Mouse (Mus musculus): Measurements from ENCODE around the gene Meis2. TPM values are rescaled to one million over a fixed set of nuclear protein-coding genes. Genes with fewer than 3 reads are reported as not detected.

Meis2 gene
- polyA plus RNA-seq, 1 experiment from 2014 or later = 62.7 TPM

DNA sequence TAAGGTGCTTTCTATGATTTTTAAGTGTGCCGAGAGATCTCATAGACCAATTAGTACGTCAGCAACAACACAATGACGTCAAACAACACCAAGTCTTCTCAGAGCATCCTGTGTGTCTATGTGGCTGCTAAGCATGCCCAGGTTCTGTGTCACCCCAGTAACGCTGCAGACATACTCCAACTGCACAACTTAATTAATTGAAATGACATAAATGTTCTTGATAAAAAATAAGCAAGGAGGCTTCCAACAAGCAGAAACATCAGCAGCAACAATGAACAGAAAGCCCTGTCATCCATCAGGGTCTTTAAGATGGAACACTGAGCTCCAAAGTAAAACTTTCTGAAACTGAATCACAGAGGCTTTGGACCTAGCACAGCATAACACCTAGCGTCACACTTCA is 11.7 kb downstream of the Meis2 start:
- H3K9me3 ChIP-seq = no peaks in the 10 kb centered on the region

DNA sequence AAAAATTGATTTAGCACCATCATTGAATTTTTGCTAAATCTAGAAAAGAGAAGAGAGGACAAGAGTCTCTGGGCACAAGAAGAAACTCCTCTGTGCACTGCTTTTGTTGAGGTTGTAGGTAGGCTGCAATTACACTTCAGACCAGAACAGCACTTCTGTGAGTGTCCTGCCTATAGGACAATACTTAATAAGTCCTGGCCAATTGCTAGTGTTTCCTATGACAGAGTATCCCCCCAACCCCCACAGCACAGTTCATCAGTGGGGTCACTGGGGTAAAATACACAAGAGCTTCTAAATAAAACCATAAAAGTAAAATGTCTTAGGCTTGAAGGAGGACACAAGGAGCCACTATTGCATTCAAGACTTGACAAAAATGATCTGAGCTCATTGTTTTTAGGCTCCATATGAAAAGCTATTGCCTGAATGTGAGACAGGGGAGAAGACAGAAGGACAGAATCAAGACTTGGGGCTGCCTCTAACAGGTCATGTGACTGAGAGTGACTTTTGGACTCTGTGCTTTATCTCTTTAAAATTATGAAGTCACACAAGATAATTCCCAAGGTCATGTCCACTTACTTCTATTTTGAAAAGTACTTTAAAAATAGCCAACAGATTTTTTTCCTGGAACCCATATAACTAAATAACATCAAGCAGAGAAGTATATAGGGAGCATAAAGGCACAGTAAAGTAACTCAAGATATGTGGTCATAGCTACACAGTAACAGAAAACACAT is 12.8 kb downstream of the Meis2 start:
- H3K36me3 ChIP-seq = peaks cover 29% of the 10 kb centered on the region
- H3K27ac ChIP-seq = no peak overlapping the region; the same call in 1 of the 2 replicates
- H3K27me3 ChIP-seq (ENCODE audit: insufficient read depth, poor library complexity, severe bottlenecking) = no peaks in the 10 kb centered on the region
- no peaks in the 10 kb centered on the region for H3K9me3 ChIP-seq
- no peak overlapping the region for H3K4me3 ChIP-seq
- H3K4me1 ChIP-seq = peaks cover 57% of the 10 kb centered on the region
- no peak for DNase-seq (ENCODE audit: low spot score)

More for the DNA sequence above, 11.7 kb downstream of the Meis2 start:
- Histone ChIP-seq H3K4me1 (peaks cover 64% of the 10 kb centered on the region), H3K36me3 (peaks cover 30% of the 10 kb centered on the region; the same call in 1 of the 2 replicates), H3K4me3 (no peak overlapping the region), H3K27ac (no peak overlapping the region), H3K27me3 (ENCODE audit: insufficient read depth, poor library complexity, severe bottlenecking) (no peaks in the 10 kb centered on the region)
- no peak for DNase-seq (ENCODE audit: low spot score)
- WGBS = 81% methylated on average over 5 of the region's 5 CpGs

DNA sequence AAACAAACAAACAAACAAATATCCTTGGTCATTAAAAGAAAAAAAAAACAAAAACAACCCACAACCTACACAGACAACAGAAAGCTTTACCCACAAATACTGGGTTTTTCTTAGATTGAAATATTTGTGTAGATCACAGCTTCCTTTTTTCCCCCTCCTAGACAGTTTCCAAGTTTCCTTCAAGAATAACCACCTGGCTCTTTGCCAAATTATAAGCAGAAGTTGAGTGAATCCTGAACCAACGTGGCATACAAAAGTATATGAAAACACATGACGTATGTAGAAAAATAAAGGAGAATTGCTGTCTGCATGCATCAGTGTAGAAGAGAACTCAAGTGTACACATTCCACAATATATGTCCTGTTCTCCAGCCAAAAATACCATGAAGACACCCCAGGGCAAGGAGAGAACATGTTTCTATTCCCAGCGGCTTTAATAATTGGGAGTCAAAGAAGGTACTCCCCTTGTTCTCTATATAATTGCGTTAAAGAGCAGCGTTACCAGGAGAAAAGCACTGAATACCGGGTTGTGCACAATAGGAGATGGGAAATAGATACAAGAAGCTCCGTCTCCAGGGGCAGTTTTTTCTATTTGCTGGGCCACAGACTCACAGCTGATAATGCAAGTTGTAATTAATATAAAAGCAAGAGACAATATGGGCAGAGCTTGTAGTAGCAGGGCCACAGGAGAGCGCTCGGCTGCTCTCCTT is 13.6 kb downstream of the Meis2 start:
- H3K27ac ChIP-seq = no peak overlapping the region
- no peak overlapping the region for H3K4me3 ChIP-seq
- 83% methylated on average over 9 of the region's 9 CpGs for WGBS
- DNase-seq (ENCODE audit: low spot score) = no peak
- peaks cover 33% of the 10 kb centered on the region for H3K36me3 ChIP-seq
- H3K4me1 ChIP-seq = peaks cover 57% of the 10 kb centered on the region
- H3K9me3 ChIP-seq = no peaks in the 10 kb centered on the region
- no peaks in the 10 kb centered on the region for H3K27me3 ChIP-seq (ENCODE audit: insufficient read depth, poor library complexity, severe bottlenecking)

DNA sequence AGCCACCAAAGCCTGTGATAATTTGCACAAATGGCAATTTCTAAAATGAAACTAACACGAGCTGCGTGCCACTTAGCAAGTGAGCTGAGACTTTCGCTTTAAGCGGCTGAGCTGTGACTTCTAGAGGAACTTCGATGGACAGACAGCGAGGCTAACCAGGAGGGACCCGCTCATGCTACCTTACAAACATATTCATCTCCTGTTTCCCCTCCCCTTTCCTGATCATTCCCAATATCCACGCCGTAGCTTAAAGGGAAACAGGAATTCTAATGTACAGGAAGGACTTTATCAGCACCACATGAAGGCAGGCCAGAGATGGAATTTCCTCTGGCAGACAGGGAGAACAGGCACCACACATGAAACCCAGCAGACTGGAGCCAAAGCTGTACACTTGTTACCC is 15.9 kb downstream of the Meis2 start:
- peaks cover 34% of the 10 kb centered on the region for H3K36me3 ChIP-seq
- H3K4me1 ChIP-seq = peaks cover 49% of the 10 kb centered on the region
- DNase-seq (ENCODE audit: low spot score) = no peak
- no peak overlapping the region for H3K4me3 ChIP-seq
- no peaks in the 10 kb centered on the region for H3K9me3 ChIP-seq
- 63% methylated on average over 9 of the region's 9 CpGs for WGBS
- H3K27me3 ChIP-seq (ENCODE audit: insufficient read depth, poor library complexity, severe bottlenecking) = no peaks in the 10 kb centered on the region
- peak overlapping the region; percentile 52; the same call in 1 of the 2 replicates for H3K27ac ChIP-seq

DNA sequence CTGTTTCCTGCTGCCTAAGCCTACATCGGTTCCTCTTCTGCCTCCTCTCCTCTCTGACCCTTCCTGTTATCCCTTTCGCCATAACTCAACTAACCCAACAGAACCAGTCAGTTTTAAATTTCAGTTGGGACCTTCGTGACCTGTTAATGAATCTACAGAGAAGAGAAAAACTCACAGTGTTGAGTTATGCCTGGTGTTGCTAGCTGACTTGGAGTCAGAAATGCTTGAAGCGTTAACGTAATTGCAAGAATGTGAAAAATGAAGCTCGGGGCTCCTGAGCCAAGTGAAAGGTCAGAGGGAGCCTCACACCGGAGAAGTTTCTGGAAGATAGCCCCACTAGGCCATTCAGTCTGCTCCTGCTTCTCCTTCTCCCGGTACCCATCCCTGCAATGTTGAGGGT is 18.3 kb downstream of the Meis2 start:
- H3K27ac ChIP-seq = no peak overlapping the region
- 49% methylated on average over 8 of the region's 8 CpGs for WGBS
- no peak overlapping the region for H3K4me3 ChIP-seq
- H3K36me3 ChIP-seq = peaks cover 34% of the 10 kb centered on the region
- peaks cover 43% of the 10 kb centered on the region for H3K4me1 ChIP-seq
- H3K27me3 ChIP-seq (ENCODE audit: insufficient read depth, poor library complexity, severe bottlenecking) = no peaks in the 10 kb centered on the region
- no peak for DNase-seq (ENCODE audit: low spot score)
- H3K9me3 ChIP-seq = no peaks in the 10 kb centered on the region

DNA sequence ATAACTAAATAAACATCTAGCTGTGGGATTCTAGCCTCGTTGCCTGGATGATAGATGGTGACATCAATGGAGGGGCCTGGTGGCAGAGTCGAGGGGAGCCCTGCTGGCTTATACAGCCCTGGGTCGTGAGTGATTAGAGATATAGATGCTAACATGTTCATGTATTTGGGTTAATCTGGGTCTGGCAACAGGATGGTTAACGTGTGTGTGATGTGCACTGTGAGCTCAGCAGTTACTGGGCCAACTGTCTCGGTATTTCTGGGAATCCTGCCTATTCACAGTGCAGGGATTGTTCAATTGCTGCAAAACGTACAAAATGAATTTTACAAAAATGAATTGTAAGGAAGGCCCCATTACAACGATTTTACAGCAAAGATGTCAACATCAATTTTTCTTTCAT is 20.6 kb downstream of the Meis2 start:
- no peak overlapping the region for H3K4me3 ChIP-seq
- peaks cover 38% of the 10 kb centered on the region for H3K36me3 ChIP-seq
- WGBS = 76% methylated on average over 7 of the region's 7 CpGs
- peaks cover 42% of the 10 kb centered on the region for H3K4me1 ChIP-seq
- no peak for DNase-seq (ENCODE audit: low spot score)
- H3K27ac ChIP-seq = no peak overlapping the region
- H3K27me3 ChIP-seq (ENCODE audit: insufficient read depth, poor library complexity, severe bottlenecking) = no peaks in the 10 kb centered on the region
- no peaks in the 10 kb centered on the region for H3K9me3 ChIP-seq

DNA sequence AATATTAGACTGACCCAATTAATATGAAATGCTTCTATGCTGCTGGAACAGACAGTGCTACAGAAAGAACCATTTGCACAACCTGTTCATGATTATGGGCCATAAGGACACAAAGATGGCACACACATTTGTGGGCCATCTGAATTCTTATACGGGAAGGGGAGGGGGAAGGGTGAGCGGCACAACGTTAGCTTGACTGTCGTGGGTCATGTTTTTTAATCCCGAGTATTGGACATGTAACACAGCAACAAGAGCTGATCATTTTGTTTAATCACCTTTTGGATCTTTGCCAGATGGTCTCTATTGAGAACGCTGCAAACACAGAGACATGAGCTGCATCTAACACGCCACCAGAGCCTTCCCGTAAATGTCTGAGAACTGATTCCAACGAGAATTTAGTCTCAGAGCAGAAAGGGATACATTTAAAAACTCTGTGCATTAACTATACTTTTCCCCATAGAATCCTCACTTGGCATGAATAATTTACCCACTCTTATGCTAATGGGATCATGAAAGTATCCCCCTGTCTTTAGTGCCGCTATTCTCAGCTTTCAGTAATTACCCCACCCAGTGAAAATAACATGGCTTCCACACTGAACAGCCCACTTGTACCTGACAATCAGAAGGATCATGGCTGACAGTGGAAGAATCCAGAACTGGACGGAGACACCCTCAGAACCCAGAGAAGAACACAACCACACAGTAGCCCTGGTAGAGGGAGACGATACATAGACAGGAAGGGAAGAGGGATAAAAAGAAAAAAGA is 22.5 kb downstream of the Meis2 start:
- Histone ChIP-seq H3K9me3 (no peaks in the 10 kb centered on the region), H3K36me3 (peaks cover 39% of the 10 kb centered on the region), H3K27me3 (ENCODE audit: insufficient read depth, poor library complexity, severe bottlenecking) (no peaks in the 10 kb centered on the region), H3K27ac (no peak overlapping the region), H3K4me1 (peaks cover 32% of the 10 kb centered on the region), H3K4me3 (no peak overlapping the region)
- 88% methylated on average over 12 of the region's 12 CpGs for WGBS
- DNase-seq (ENCODE audit: low spot score) = no peak

DNA sequence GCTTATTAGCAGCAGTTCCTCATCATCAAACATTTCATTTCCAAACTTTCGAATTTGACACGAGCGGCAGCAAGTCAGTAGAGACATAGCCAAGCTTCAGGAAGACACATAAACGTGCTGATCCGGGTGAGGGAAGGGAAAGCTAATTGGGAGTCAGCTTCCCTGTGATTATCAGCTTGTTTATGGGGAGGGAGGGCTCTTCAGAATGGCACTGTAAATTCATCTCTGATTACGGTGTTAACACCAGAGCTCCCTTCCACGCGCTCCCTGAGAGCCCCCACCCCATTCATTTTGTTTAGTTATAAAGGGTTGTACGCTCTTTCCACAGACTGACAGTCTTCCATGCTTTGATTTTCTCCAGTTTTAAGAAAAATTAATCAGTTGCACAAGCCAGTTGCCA is 23.2 kb downstream of the Meis2 start:
- Histone ChIP-seq H3K4me1 (peaks cover 26% of the 10 kb centered on the region), H3K9me3 (no peaks in the 10 kb centered on the region), H3K27ac (no peak overlapping the region), H3K36me3 (peaks cover 36% of the 10 kb centered on the region), H3K4me3 (no peak overlapping the region), H3K27me3 (ENCODE audit: insufficient read depth, poor library complexity, severe bottlenecking) (no peaks in the 10 kb centered on the region)
- no peak for DNase-seq (ENCODE audit: low spot score)
- 67% methylated on average over 9 of the region's 9 CpGs for WGBS

DNA sequence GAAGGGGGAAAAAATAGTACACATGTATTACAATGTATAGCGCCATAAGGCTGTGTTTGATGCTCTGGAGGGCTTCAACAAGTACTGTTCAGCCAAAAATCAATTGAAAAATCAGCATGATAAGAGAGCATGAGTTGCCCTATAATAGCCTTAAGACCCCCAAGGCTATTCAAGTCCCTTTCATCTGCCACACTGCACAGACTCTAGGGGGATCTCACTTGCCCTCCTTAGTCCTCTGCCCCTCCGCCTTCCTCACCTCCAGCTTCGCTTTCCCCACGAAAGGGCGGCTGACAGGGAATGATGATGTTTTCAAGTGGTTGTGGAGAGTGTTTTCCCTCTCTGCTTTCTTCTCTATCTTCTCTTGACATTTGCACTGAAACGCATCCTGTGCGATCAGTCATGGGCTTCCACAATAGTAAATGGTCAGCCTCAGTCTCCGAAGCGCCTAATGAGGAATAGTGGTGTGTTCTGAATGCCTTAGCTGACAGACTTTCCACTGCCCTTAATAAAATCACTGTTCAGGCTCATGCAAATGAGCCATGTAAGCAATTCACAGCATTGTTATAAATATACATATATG is 23.9 kb downstream of the Meis2 start:
- H3K4me3 ChIP-seq = no peak overlapping the region
- no peaks in the 10 kb centered on the region for H3K27me3 ChIP-seq (ENCODE audit: insufficient read depth, poor library complexity, severe bottlenecking)
- DNase-seq (ENCODE audit: low spot score) = no peak
- no peaks in the 10 kb centered on the region for H3K9me3 ChIP-seq
- WGBS = 43% methylated on average over 9 of the region's 9 CpGs
- H3K27ac ChIP-seq = no peak overlapping the region
- peaks cover 36% of the 10 kb centered on the region for H3K36me3 ChIP-seq
- H3K4me1 ChIP-seq = peaks cover 21% of the 10 kb centered on the region; the same call in 1 of the 2 replicates

DNA sequence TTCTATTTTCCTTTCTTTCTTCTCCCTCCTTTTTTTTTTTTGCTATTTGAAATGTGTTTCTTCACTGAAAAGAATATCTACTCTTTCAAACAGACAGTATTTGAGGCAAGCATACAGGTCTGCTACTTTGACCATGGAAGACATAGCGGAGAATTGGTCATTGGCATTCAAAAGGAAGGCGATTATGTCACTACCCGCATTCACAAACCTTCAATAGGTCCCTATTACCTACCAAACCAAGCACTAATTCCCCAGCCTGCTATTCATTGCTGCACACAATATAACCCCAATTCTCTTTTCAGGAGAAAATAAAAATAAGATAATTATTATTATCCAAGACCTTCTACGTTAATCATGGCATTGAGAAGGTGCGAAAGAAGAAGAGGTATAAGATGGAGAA is 30.3 kb downstream of the Meis2 start:
- no peak overlapping the region for H3K27ac ChIP-seq
- 92% methylated on average over 5 of the region's 5 CpGs for WGBS
- H3K4me3 ChIP-seq = no peak overlapping the region
- DNase-seq (ENCODE audit: low spot score) = no peak
- no peaks in the 10 kb centered on the region for H3K27me3 ChIP-seq (ENCODE audit: insufficient read depth, poor library complexity, severe bottlenecking)
- no peaks in the 10 kb centered on the region for H3K9me3 ChIP-seq
- H3K4me1 ChIP-seq = no peaks in the 10 kb centered on the region
- H3K36me3 ChIP-seq = peaks cover 58% of the 10 kb centered on the region

DNA sequence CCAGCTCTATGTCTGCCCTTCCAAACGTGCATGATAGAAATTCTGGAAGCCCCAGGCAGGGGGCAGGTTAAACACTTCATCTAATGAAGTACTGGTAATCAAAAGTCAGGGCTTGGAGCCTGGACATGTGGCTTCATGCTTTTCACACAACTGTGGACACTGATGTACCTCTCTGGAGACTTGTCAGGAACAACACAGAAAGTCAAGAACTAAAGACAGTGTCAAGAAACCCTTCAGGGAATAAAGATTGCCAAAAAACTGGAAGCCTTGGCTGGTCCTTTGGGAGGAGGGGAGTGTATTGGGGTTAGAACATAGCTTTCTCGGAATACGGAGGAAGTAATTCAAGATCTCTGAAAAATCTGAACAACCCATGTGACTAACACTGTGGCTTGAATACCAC is 37.5 kb downstream of the Meis2 start:
- Histone ChIP-seq H3K4me1 (peaks cover 1% of the 10 kb centered on the region), H3K36me3 (peaks cover 62% of the 10 kb centered on the region), H3K9me3 (no peaks in the 10 kb centered on the region), H3K27me3 (ENCODE audit: insufficient read depth, poor library complexity, severe bottlenecking) (no peaks in the 10 kb centered on the region), H3K4me3 (no peak overlapping the region), H3K27ac (no peak overlapping the region)
- no peak for DNase-seq (ENCODE audit: low spot score)
- WGBS = 76% methylated on average over 3 of the region's 3 CpGs

DNA sequence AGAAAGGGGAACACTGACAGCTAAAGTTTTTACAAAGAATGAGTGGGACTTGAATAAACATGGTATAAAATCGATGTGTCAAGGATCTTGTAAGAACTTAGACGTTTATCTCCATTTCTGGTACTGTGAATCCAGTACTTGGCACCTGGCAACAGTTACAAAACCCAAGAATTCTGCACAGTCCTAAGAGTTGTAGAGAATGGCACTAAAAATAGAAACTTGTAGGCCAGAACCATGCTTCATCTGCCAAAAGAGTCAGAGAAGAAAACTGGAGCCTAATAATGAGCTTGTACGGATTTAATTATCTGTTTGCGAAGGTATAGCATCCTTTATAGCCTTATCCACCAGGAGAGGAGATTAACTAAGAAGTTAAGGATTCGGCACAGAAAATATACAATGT is 42.8 kb downstream of the Meis2 start:
- no peak for DNase-seq (ENCODE audit: low spot score)
- peaks cover 35% of the 10 kb centered on the region; the same call in 1 of the 2 replicates for H3K36me3 ChIP-seq
- no peak overlapping the region for H3K27ac ChIP-seq
- peaks cover 35% of the 10 kb centered on the region for H3K4me1 ChIP-seq
- H3K4me3 ChIP-seq = no peak overlapping the region
- WGBS = 84% methylated on average over 5 of the region's 5 CpGs
- no peaks in the 10 kb centered on the region for H3K9me3 ChIP-seq
- H3K27me3 ChIP-seq (ENCODE audit: insufficient read depth, poor library complexity, severe bottlenecking) = no peaks in the 10 kb centered on the region

DNA sequence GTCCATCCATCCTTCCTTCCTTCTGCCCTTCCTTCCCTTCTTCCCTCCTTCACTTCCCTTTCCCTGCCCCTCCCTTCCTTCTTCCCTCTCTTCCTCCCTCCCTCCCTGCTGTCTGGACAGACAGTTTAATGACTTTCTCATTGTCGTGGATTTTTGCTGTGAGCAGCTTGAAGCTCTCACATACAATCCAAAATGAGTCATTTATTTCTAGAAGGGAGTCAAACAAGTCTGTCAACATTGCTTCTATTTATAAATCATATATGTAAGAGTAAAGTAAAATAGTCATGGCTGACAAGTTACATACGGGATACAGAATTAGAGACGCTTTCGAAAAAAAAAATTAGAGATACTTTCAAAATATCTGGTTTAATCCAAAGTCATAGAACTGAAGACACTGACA is 43.7 kb downstream of the Meis2 start:
- DNase-seq (ENCODE audit: low spot score) = no peak
- Histone ChIP-seq H3K27me3 (ENCODE audit: insufficient read depth, poor library complexity, severe bottlenecking) (no peaks in the 10 kb centered on the region), H3K4me1 (peaks cover 35% of the 10 kb centered on the region), H3K27ac (no peak overlapping the region), H3K9me3 (no peaks in the 10 kb centered on the region), H3K36me3 (peaks cover 35% of the 10 kb centered on the region; the same call in 1 of the 2 replicates), H3K4me3 (no peak overlapping the region)
- WGBS = 73% methylated on average over 4 of the region's 4 CpGs
